Mouse (Mus musculus) kidney, embryonic 14.5 days (tissue): Measurements from ENCODE around the gene Pgam1. TPM values are rescaled to one million over a fixed set of nuclear protein-coding genes. Genes with fewer than 3 reads are reported as not detected.

Experiments used
- ATAC-seq: fragments of 200-750 bp; cut with Nextera tagmentation; 2 replicates; pipeline ENCODE4 v1.8.0; 2017; ENCODE audit warnings: moderate number of reproducible peaks, mild to moderate bottlenecking, moderate TSS enrichment, moderate library complexity; ENCODE audit not compliant: low FRiP score, low TSS enrichment
- H3K27ac ChIP-seq: fragments of 300-500 bp; sonication (generic); 2 replicates; pipeline ENCODE4 v1.5.1; 2014; ENCODE audit warnings: low read depth, mild to moderate bottlenecking, low read length, moderate library complexity, mixed read lengths
- H3K27me3 ChIP-seq: fragments of 300-500 bp; sonication (generic); 2 replicates; pipeline ENCODE4 v1.6.1; 2014; ENCODE audit warnings: mild to moderate bottlenecking, low read length; ENCODE audit not compliant: control insufficient read depth, insufficient read depth
- H3K36me3 ChIP-seq: fragments of 300-500 bp; sonication (generic); 2 replicates; pipeline ENCODE4 v1.6.1; 2014; ENCODE audit warnings: low read length, mixed read lengths; ENCODE audit not compliant: control insufficient read depth, insufficient read depth
- H3K4me1 ChIP-seq: fragments of 300-500 bp; sonication (generic); 2 replicates; pipeline ENCODE4 v1.6.1; 2014; ENCODE audit warnings: low read length, mixed read lengths; ENCODE audit not compliant: control insufficient read depth, insufficient read depth
- H3K4me2 ChIP-seq: fragments of 300-500 bp; sonication (generic); replicated peaks from 2 replicates; pipeline ENCODE4 v1.6.1; 2014; ENCODE audit warnings: low read depth, mild to moderate bottlenecking, low read length
- H3K4me3 ChIP-seq: fragments of 300-500 bp; sonication (generic); 2 replicates; pipeline ENCODE4 v1.5.1; 2014; ENCODE audit warnings: mild to moderate bottlenecking, low read length
- H3K9ac ChIP-seq: fragments of 300-500 bp; sonication (generic); 2 replicates; pipeline ENCODE4 v1.6.1; 2014; ENCODE audit warnings: low read depth, mild to moderate bottlenecking, low read length, moderate library complexity
- H3K9me3 ChIP-seq: fragments of 300-500 bp; sonication (generic); 2 replicates; pipeline ENCODE4 v1.6.1; 2016; ENCODE audit warnings: low read length; ENCODE audit not compliant: control insufficient read depth
- WGBS: fragments of 180-500 bp; shearing (Covaris S2); extraction: QIAGEN DNeasy Blood & Tissue Kit; methylation state at CpG from one replicate; pipeline ENCODE4 v1.1.7; 2014; 5-methylcytosine and 5-hydroxymethylcytosine counted together
- polyA plus RNA-seq: library from polyadenylated mRNA; unstranded; fragments of >200 nt; fragmentation: Nextera tagmentation; extraction: Ambion mirVana; gene quantifications from 2 replicates; pipeline ENCODE4 v1.2.1, GENCODE M21; 2014

The Pgam1 gene
- polyA plus RNA-seq, 1 experiment from 2014 or later, result 682 TPM

DNA sequence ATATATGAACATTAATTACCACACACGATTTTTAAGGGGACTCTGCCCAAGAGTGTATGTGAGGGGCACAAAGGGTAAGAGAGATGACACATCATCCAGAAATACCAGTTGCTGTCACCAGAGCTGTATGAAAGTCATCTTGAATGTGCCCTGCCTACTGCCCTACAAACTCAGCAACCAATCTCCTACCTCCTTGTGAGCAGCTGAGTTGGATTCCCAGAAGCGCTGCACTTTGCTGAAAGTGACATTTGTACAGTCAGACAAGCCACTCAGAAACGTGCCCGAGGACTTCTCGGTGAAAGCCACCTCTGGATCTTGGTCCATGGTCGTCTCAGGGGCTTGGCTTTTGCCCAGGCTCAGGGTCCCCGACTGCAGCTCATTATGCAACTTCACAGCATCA, 16.8 kb upstream of the Pgam1 start:
- Histone ChIP-seq H3K27ac (no peak overlapping the region), H3K27me3 (no peaks in the 10 kb centered on the region), H3K9me3 (no peaks in the 10 kb centered on the region), H3K4me2 (peak overlapping the region; percentile 84), H3K4me1 (peaks cover 15% of the 10 kb centered on the region; the same call in 1 of the 2 replicates), H3K36me3 (peaks cover 7% of the 10 kb centered on the region), H3K9ac (peak overlapping the region; percentile 54; the same call in 1 of the 2 replicates), H3K4me3 (peak overlapping the region; percentile 70)
- 50% methylated on average over 7 of the region's 7 CpGs for WGBS
- ATAC-seq, result no peak

DNA sequence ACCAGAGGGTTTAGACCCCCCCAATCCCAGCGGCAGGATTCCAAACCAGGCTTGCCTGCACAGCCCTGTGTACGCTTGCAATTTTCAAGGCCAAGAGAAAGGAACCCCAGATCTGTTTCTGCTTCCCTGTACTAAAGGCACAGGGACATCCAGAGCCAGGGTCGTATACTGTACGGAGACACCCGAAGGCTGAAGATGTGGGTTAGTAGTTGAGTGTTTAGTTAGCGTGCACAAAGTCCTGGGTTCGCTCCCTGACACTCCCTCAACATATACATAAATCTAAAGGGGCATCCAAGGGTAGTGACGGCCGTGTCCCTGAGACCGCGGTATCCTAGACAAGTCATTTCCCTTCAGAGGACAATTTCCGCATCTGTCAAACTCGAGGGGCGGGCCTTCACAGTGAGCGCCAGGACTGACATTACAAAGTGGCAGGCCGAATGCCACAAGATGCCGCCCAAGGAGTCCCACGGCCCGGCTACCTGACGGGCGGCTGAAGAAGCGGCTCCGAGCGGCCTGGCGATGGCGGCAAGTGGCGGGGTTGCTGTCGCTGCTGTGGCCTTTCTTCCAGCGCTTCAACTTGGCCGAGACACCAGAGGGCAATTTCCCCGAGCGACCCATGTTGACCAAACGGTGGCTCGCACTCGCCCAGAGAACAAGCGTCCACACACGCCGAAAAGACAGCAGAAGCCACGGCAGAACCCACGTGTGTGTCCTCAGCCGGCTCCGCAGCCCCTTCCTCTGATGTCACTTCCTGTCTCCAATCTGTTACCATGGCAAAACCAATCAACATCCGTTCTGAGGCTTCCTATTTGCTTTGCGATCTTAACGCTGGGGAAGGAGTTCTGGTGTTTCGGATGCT, 16.0 kb upstream of the Pgam1 start, which contains the start of gene Rrp12:
Rrp12 (minus strand) TSS at position 714 of the 859 bp plus-strand sequence.
- Histone ChIP-seq H3K4me2 (peak within 1 kb of the TSS; percentile 84), H3K36me3 (0 out of 2 replicates have a peak, but pooled peaks cover 2% of the 10 kb centered on the region), H3K4me3 (peak within 1 kb of the TSS; percentile 70), H3K27ac (no peak within 1 kb of the TSS), H3K9ac (peak within 1 kb of the TSS; percentile 54; the same call in 1 of the 2 replicates), H3K9me3 (no peaks in the 10 kb centered on the region), H3K27me3 (no peaks in the 10 kb centered on the region), H3K4me1 (peaks cover 15% of the 10 kb centered on the region; the same call in 1 of the 2 replicates)
- peak; percentile 91 for ATAC-seq
- WGBS, result under 1% methylated on average over 46 of the region's 46 CpGs

DNA sequence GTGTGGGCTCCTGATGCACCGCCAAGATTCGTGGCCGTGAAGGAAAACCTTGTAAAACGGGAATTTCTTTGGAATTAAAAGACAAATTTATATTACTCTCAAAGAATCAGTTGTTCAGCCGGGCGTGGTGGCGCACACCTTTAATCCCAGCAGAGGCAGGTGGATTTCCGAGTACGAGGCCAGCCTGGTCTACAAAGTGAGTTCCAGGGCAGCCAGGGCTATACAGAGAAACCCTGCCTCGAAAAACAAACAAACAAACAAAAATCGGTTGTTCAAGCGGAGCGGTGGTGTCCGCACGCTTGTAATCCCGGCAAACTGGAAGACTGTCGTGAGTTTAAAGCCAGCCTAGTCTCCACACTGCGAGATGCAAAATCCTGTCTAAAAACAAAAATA, 15.4 kb upstream of the Pgam1 start:
- peak overlapping the region; percentile 70 for H3K4me3 ChIP-seq
- H3K36me3 ChIP-seq, result no peaks in the 10 kb centered on the region
- H3K9ac ChIP-seq, result no peak overlapping the region; the same call in 1 of the 2 replicates
- peaks cover 15% of the 10 kb centered on the region; the same call in 1 of the 2 replicates for H3K4me1 ChIP-seq
- 19% methylated on average over 18 of the region's 18 CpGs for WGBS
- no peak for ATAC-seq
- H3K27me3 ChIP-seq, result no peaks in the 10 kb centered on the region
- H3K4me2 ChIP-seq, result peak overlapping the region; percentile 84
- H3K27ac ChIP-seq, result no peak overlapping the region
- no peaks in the 10 kb centered on the region for H3K9me3 ChIP-seq

DNA sequence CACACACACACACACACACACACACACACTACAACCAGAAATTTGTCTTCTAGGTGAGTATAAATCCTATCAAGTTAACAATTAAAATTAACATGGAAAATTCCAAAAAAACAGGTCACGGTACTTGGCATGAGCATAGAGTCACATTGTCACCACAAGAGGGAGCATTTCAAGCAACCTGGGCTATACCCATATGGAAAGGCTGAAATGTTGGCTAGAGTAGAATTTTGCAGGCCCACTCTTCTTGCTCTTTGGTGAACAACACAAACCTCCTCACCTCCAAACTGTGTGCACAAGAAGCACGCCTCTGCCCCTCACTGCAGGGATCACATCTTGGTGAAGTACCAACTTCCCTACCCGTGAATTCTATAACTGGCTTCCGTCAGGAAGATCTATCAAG, 12.9 kb upstream of the Pgam1 start:
- no peaks in the 10 kb centered on the region for H3K36me3 ChIP-seq
- no peak overlapping the region for H3K27ac ChIP-seq
- 51% methylated on average over 4 of the region's 4 CpGs for WGBS
- no peak overlapping the region for H3K4me2 ChIP-seq
- H3K27me3 ChIP-seq, result no peaks in the 10 kb centered on the region
- H3K4me1 ChIP-seq, result peaks cover 15% of the 10 kb centered on the region; the same call in 1 of the 2 replicates
- no peak overlapping the region for H3K9ac ChIP-seq
- H3K9me3 ChIP-seq, result no peaks in the 10 kb centered on the region
- no peak for ATAC-seq
- no peak overlapping the region for H3K4me3 ChIP-seq

DNA sequence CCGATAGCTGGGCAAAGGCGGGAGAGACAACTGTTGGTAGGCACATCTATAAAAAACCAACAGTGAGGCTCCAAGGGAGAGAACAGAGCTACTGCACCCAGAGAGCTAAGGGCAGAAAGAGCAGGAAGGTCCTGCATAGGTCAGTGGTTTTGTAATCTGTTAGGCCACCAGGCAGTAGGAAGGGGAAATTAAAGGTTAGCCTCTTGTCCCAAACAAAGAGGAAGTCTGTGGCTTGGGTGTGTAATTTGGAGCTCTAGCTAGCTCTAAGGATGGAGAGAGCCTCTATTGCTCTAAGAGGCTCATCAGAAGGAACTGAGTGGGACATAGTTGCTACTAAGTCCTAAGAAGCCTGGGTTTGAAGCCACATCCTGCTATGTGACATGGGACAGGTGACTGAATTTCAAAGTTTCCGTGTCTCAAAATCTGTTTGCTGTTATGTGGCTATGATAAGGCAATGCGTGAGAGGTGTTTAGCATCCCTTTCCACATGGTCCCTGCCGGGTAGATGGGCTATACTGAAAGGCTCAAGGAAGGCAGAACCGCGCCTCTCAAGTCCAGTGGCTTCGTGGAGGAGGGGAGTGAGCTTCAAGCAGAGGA, 11.1 kb upstream of the Pgam1 start:
- 0 out of 2 replicates have a peak, but pooled peaks cover 5% of the 10 kb centered on the region for H3K4me1 ChIP-seq
- H3K4me2 ChIP-seq, result no peak overlapping the region
- H3K27me3 ChIP-seq, result no peaks in the 10 kb centered on the region
- ATAC-seq, result no peak
- no peak overlapping the region for H3K4me3 ChIP-seq
- 80% methylated on average over 8 of the region's 8 CpGs for WGBS
- H3K9me3 ChIP-seq, result no peaks in the 10 kb centered on the region
- no peak overlapping the region for H3K27ac ChIP-seq
- no peak overlapping the region for H3K9ac ChIP-seq
- H3K36me3 ChIP-seq, result no peaks in the 10 kb centered on the region

DNA sequence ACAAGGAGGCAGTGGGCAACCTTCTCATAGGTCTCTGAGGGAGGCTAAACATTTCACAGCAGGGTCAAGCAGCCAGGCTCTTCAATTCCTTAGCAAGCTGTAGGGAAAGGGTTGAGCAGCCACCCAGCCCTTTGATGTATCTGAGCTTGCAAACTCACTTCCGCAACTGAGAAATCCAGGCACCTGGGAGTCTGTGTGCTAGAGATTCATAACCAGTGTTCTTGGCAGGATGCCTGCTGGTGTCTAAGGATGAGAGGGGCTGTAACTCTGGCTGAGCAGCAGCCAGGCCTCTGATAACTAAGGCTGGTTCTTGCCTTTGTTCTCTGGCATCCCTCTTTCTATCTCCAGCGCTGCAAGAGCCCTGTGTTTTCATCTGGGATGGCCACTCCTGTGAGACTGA, 10.0 kb upstream of the Pgam1 start:
- no peaks in the 10 kb centered on the region for H3K9me3 ChIP-seq
- no peaks in the 10 kb centered on the region for H3K36me3 ChIP-seq
- H3K27me3 ChIP-seq, result no peaks in the 10 kb centered on the region
- H3K4me2 ChIP-seq, result no peak overlapping the region
- ATAC-seq, result no peak
- H3K27ac ChIP-seq, result no peak overlapping the region
- H3K9ac ChIP-seq, result no peak overlapping the region
- 42% methylated on average over 2 of the region's 2 CpGs for WGBS
- 0 out of 2 replicates have a peak, but pooled peaks cover 1% of the 10 kb centered on the region for H3K4me1 ChIP-seq
- H3K4me3 ChIP-seq, result no peak overlapping the region

DNA sequence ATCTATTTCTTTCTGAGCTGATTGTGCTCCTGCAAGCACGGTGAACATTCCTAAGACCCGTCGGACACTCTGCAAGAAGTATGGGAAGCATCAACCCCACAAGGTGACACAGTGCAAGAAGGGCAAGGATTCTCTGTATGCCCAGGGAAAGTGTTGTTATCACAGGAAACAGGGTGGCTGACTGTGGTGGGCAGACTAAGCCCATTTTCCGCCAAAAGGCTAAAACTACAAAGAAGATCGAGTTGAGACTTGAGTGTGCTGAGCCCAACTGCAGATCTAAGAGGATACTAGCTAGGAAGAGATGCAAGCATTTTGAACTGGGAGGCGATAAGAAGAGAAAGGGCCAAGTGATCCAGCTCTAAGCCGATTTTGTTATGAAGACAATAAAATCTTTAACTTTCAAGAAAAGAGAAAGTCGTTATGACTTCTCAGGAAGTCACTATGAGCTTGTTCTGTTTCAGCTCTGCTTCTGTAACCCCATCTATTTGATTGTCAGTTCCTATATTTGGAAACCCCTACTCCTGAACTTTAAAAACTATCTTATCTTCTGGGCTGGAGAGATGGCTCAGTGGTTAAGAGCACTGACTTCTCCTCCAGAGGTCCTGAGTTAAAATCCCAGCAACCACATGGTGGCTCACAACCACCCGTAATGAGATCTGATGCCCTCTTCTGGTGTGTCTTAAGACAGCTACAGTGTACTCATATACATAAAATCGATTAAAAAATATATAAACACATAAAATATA, 8.7 kb upstream of the Pgam1 start:
- WGBS, result 85% methylated on average over 10 of the region's 10 CpGs
- Histone ChIP-seq H3K4me3 (no peak overlapping the region), H3K9ac (no peak overlapping the region), H3K9me3 (no peaks in the 10 kb centered on the region), H3K36me3 (no peaks in the 10 kb centered on the region), H3K4me1 (no peaks in the 10 kb centered on the region), H3K27ac (no peak overlapping the region), H3K27me3 (no peaks in the 10 kb centered on the region), H3K4me2 (no peak overlapping the region)
- ATAC-seq, result no peak

DNA sequence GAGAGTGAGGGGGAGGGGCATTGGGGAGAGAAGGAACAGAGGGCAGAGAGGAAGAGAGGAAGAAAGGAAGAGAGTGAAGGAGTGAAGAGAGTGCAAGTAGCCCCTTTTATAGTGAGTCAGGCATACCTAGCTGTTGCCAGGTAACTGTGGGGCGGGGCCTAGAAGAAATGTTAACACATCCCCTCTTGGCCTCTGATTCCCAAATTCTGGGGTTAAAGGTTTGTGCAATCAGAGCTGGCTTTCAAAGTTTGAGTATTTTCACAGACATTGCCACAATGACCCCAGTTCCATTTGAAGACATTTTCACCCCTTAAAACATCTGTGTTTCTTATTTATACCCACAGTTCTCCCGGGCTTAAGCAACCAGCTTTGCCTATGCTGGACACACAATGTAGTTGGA, 6.5 kb upstream of the Pgam1 start:
- ATAC-seq, result no peak
- Histone ChIP-seq H3K4me3 (no peak overlapping the region), H3K9me3 (no peaks in the 10 kb centered on the region), H3K27me3 (no peaks in the 10 kb centered on the region), H3K36me3 (no peaks in the 10 kb centered on the region), H3K4me2 (no peak overlapping the region), H3K4me1 (no peaks in the 10 kb centered on the region), H3K27ac (no peak overlapping the region), H3K9ac (no peak overlapping the region)
- 83% methylated on average over 2 of the region's 2 CpGs for WGBS
